Mouse (Mus musculus): ENCODE results near the gene E130308A19Rik. TPM values are rescaled to one million over a fixed set of nuclear protein-coding genes. Genes with fewer than 3 reads are reported as not detected.
A peak's percentile ranks its signal among the peaks of the same experiment; 100 is the strongest.

The E130308A19Rik gene
- polyA plus RNA-seq, 1 experiment from 2014 or later = 14.9 TPM

- H3K27me3 ChIP-seq (replicated peaks; ENCODE audit: control insufficient read depth, insufficient read depth, low read length) = no peaks in the 10 kb centered on the region
- no peaks in the 10 kb centered on the region for H3K9me3 ChIP-seq (ENCODE audit: control insufficient read depth, low read length)
- no peak overlapping the region for H3K4me3 ChIP-seq (ENCODE audit: low read depth, low read length)
- H3K4me1 ChIP-seq (ENCODE audit: control insufficient read depth, insufficient read depth, low read length) = peaks cover 8% of the 10 kb centered on the region; the same call in 1 of the 2 replicates
- H3K27ac ChIP-seq (replicated peaks; ENCODE audit: low read depth, low read length) = no peak overlapping the region
- H3K36me3 ChIP-seq (ENCODE audit: control insufficient read depth, insufficient read depth, low read length) = no peaks in the 10 kb centered on the region
- DNase-seq (ENCODE audit: low spot score) = no peak
- WGBS = 71% methylated on average over 6 of the region's 6 CpGs
- no peak overlapping the region for H3K9ac ChIP-seq (ENCODE audit: low read depth, low read length)
- ATAC-seq (ENCODE audit: low read depth) = no peak
- H3K4me2 ChIP-seq (ENCODE audit: low read depth, low read length) = no peak overlapping the region
Measured at GRCm38 (mm10) chr4:59802107-59802506, 176.1 kb downstream of the E130308A19Rik start.

- ATAC-seq (ENCODE audit: low read depth) = no peak
- H3K36me3 ChIP-seq (ENCODE audit: control insufficient read depth, insufficient read depth, low read length) = no peaks in the 10 kb centered on the region
- WGBS = 67% methylated on average over 4 of the region's 4 CpGs
- H3K4me3 ChIP-seq (ENCODE audit: low read depth, low read length) = no peak overlapping the region
- H3K4me2 ChIP-seq (ENCODE audit: low read depth, low read length) = no peak overlapping the region
- H3K4me1 ChIP-seq (ENCODE audit: control insufficient read depth, insufficient read depth, low read length) = peaks cover 12% of the 10 kb centered on the region; the same call in 1 of the 2 replicates
- H3K9ac ChIP-seq (ENCODE audit: low read depth, low read length) = no peak overlapping the region
- no peaks in the 10 kb centered on the region for H3K9me3 ChIP-seq (ENCODE audit: control insufficient read depth, low read length)
- H3K27ac ChIP-seq (replicated peaks; ENCODE audit: low read depth, low read length) = no peak overlapping the region
- H3K27me3 ChIP-seq (replicated peaks; ENCODE audit: control insufficient read depth, insufficient read depth, low read length) = no peaks in the 10 kb centered on the region
- no peak for DNase-seq (ENCODE audit: low spot score)
Measured at GRCm38 (mm10) chr4:59802792-59803191, 176.8 kb downstream of the E130308A19Rik start.

- no peak for ATAC-seq (ENCODE audit: low read depth)
- no peak overlapping the region for H3K4me3 ChIP-seq (ENCODE audit: low read depth, low read length)
- H3K9me3 ChIP-seq (ENCODE audit: control insufficient read depth, low read length) = no peaks in the 10 kb centered on the region
- no peaks in the 10 kb centered on the region for H3K36me3 ChIP-seq (ENCODE audit: control insufficient read depth, insufficient read depth, low read length)
- WGBS = 72% methylated on average over 5 of the region's 5 CpGs
- no peak overlapping the region for H3K9ac ChIP-seq (ENCODE audit: low read depth, low read length)
- H3K4me1 ChIP-seq (ENCODE audit: control insufficient read depth, insufficient read depth, low read length) = peaks cover 12% of the 10 kb centered on the region; the same call in 1 of the 2 replicates
- H3K27me3 ChIP-seq (replicated peaks; ENCODE audit: control insufficient read depth, insufficient read depth, low read length) = no peaks in the 10 kb centered on the region
- DNase-seq (ENCODE audit: low spot score) = no peak
- H3K4me2 ChIP-seq (ENCODE audit: low read depth, low read length) = no peak overlapping the region
- no peak overlapping the region for H3K27ac ChIP-seq (replicated peaks; ENCODE audit: low read depth, low read length)
Measured at GRCm38 (mm10) chr4:59803358-59803757, 177.3 kb downstream of the E130308A19Rik start.

- H3K4me2 ChIP-seq (ENCODE audit: low read depth, low read length) = peak overlapping the region; percentile 96
- peak overlapping the region; percentile 83 for H3K9ac ChIP-seq (ENCODE audit: low read depth, low read length)
- no peaks in the 10 kb centered on the region for H3K27me3 ChIP-seq (replicated peaks; ENCODE audit: control insufficient read depth, insufficient read depth, low read length)
- H3K36me3 ChIP-seq (ENCODE audit: control insufficient read depth, insufficient read depth, low read length) = no peaks in the 10 kb centered on the region
- H3K4me1 ChIP-seq (ENCODE audit: control insufficient read depth, insufficient read depth, low read length) = peaks cover 12% of the 10 kb centered on the region; the same call in 1 of the 2 replicates
- H3K4me3 ChIP-seq (ENCODE audit: low read depth, low read length) = peak overlapping the region; percentile 91
- no peaks in the 10 kb centered on the region for H3K9me3 ChIP-seq (ENCODE audit: control insufficient read depth, low read length)
- DNase-seq (ENCODE audit: low spot score) (no peak), ATAC-seq (ENCODE audit: low read depth) (no peak)
- peak overlapping the region; percentile 75; the same call in 1 of the 2 replicates for H3K27ac ChIP-seq (replicated peaks; ENCODE audit: low read depth, low read length)
- WGBS = 79% methylated on average over 1 of the region's 1 CpGs
Measured at GRCm38 (mm10) chr4:59804754-59805153, 178.7 kb downstream of the E130308A19Rik start.

- Histone ChIP-seq H3K27ac (replicated peaks; ENCODE audit: low read depth, low read length) (peak within 1 kb of the TSS; percentile 75), H3K36me3 (ENCODE audit: control insufficient read depth, insufficient read depth, low read length) (no peaks in the 10 kb centered on the region), H3K4me1 (ENCODE audit: control insufficient read depth, insufficient read depth, low read length) (peaks cover 12% of the 10 kb centered on the region; the same call in 1 of the 2 replicates), H3K9me3 (ENCODE audit: control insufficient read depth, low read length) (no peaks in the 10 kb centered on the region), H3K27me3 (replicated peaks; ENCODE audit: control insufficient read depth, insufficient read depth, low read length) (no peaks in the 10 kb centered on the region), H3K9ac (ENCODE audit: low read depth, low read length) (peak within 1 kb of the TSS; percentile 83), H3K4me2 (ENCODE audit: low read depth, low read length) (peak within 1 kb of the TSS; percentile 96), H3K4me3 (ENCODE audit: low read depth, low read length) (peak within 1 kb of the TSS; percentile 91)
- ATAC-seq (ENCODE audit: low read depth) (peak; percentile 92), DNase-seq (ENCODE audit: low spot score) (peak; percentile 94)
- 3% methylated on average over 36 of the region's 45 CpGs for WGBS
Measured at GRCm38 (mm10) chr4:59805181-59805967, 179.4 kb downstream of the E130308A19Rik start, which contains the start of gene Snx30. TSS of gene Snx30 (plus strand) at chr4:59805840.

- Histone ChIP-seq H3K27me3 (replicated peaks; ENCODE audit: control insufficient read depth, insufficient read depth, low read length) (no peaks in the 10 kb centered on the region), H3K27ac (replicated peaks; ENCODE audit: low read depth, low read length) (peak overlapping the region; percentile 75), H3K4me3 (ENCODE audit: low read depth, low read length) (peak overlapping the region; percentile 91), H3K9me3 (ENCODE audit: control insufficient read depth, low read length) (no peaks in the 10 kb centered on the region), H3K4me2 (ENCODE audit: low read depth, low read length) (peak overlapping the region; percentile 96), H3K9ac (ENCODE audit: low read depth, low read length) (peak overlapping the region; percentile 83), H3K4me1 (ENCODE audit: control insufficient read depth, insufficient read depth, low read length) (peaks cover 12% of the 10 kb centered on the region; the same call in 1 of the 2 replicates), H3K36me3 (ENCODE audit: control insufficient read depth, insufficient read depth, low read length) (no peaks in the 10 kb centered on the region)
- under 1% methylated on average over 30 of the region's 58 CpGs for WGBS
- DNase-seq (ENCODE audit: low spot score) (peak; percentile 51), ATAC-seq (ENCODE audit: low read depth) (peak; percentile 76)
Measured at GRCm38 (mm10) chr4:59805968-59806878, 180.2 kb downstream of the E130308A19Rik start.

GRCm38 (mm10) chr4:59806879-59807195 lies 180.8 kb downstream of the E130308A19Rik start:
- Histone ChIP-seq H3K4me3 (ENCODE audit: low read depth, low read length) (peak overlapping the region; percentile 91), H3K27me3 (replicated peaks; ENCODE audit: control insufficient read depth, insufficient read depth, low read length) (no peaks in the 10 kb centered on the region), H3K9me3 (ENCODE audit: control insufficient read depth, low read length) (no peaks in the 10 kb centered on the region), H3K27ac (replicated peaks; ENCODE audit: low read depth, low read length) (no peak overlapping the region), H3K4me1 (ENCODE audit: control insufficient read depth, insufficient read depth, low read length) (peaks cover 12% of the 10 kb centered on the region; the same call in 1 of the 2 replicates), H3K9ac (ENCODE audit: low read depth, low read length) (peak overlapping the region; percentile 83), H3K36me3 (ENCODE audit: control insufficient read depth, insufficient read depth, low read length) (no peaks in the 10 kb centered on the region), H3K4me2 (ENCODE audit: low read depth, low read length) (peak overlapping the region; percentile 96)
- DNase-seq (ENCODE audit: low spot score) (peak; percentile 43), ATAC-seq (ENCODE audit: low read depth) (no peak)
- WGBS = 6% methylated on average over 9 of the region's 9 CpGs

GRCm38 (mm10) chr4:59807521-59807920 lies 181.5 kb downstream of the E130308A19Rik start:
- no peak overlapping the region for H3K27ac ChIP-seq (replicated peaks; ENCODE audit: low read depth, low read length)
- H3K36me3 ChIP-seq (ENCODE audit: control insufficient read depth, insufficient read depth, low read length) = no peaks in the 10 kb centered on the region
- no peak overlapping the region for H3K9ac ChIP-seq (ENCODE audit: low read depth, low read length)
- peak overlapping the region; percentile 91 for H3K4me3 ChIP-seq (ENCODE audit: low read depth, low read length)
- H3K9me3 ChIP-seq (ENCODE audit: control insufficient read depth, low read length) = no peaks in the 10 kb centered on the region
- DNase-seq (ENCODE audit: low spot score) (no peak), ATAC-seq (ENCODE audit: low read depth) (no peak)
- no peaks in the 10 kb centered on the region for H3K27me3 ChIP-seq (replicated peaks; ENCODE audit: control insufficient read depth, insufficient read depth, low read length)
- H3K4me1 ChIP-seq (ENCODE audit: control insufficient read depth, insufficient read depth, low read length) = peaks cover 12% of the 10 kb centered on the region; the same call in 1 of the 2 replicates
- H3K4me2 ChIP-seq (ENCODE audit: low read depth, low read length) = peak overlapping the region; percentile 96
- WGBS = 65% methylated on average over 2 of the region's 2 CpGs

Measured in embryonic facial prominence, embryonic 14.5 days (tissue).